Mouse (Mus musculus) ES-E14 (cell line): Measurements from ENCODE around the gene Fabp2.

Experiments used
- CHD2 ChIP-seq: IDR thresholded peaks from 2 replicates; pipeline ENCODE4 v1.6.1; 2014; ENCODE audit warnings: mild to moderate bottlenecking, low read depth, low read length, inconsistent platforms
- HCFC1 ChIP-seq: IDR thresholded peaks from 2 replicates; pipeline ENCODE4 v1.6.1; 2012; ENCODE audit warnings: low read length, inconsistent platforms, borderline replicate concordance; ENCODE audit not compliant: insufficient read depth
- ZC3H11A ChIP-seq: IDR thresholded peaks from 2 replicates; pipeline ENCODE4 v1.6.1; 2012; ENCODE audit warnings: low read depth, mild to moderate bottlenecking, inconsistent platforms, low read length, borderline replicate concordance
- ZNF384 ChIP-seq: IDR thresholded peaks from 2 replicates; pipeline ENCODE4 v1.6.1; 2012; ENCODE audit warnings: low read depth, low read length, inconsistent platforms

DNA sequence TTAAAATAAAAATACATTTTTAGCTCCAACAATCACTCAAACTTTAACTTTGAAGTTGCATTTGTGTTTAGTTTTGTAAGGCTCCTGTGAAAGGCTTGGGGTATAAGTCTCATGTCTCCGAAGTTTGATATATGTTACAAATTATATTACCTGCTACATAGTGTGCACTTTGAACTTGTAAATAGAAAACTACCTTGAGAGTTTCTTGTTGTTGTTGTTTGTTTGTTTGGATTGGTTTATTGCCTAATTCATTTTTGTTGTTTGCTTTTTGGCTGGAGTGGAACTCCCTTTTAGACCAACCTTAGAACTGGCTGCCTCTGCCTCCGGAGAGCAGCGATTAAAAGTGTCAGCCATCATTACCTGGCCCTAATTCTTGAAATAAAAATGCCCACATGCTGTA is at the start of gene Fabp2:
- no peak for TF ChIP-seq ZNF384
- no peak for TF ChIP-seq ZC3H11A
- no peak for TF ChIP-seq HCFC1
- TF ChIP-seq CHD2, result no peak
